Mouse (Mus musculus): ENCODE measurements around the gene Gm21915. TPM values are rescaled to one million over a fixed set of nuclear protein-coding genes. Genes with fewer than 3 reads are reported as not detected.

Gene Gm21915
- total RNA-seq, 2 experiments from 2014 or later = not detected

GRCm38 (mm10) chr9:40685801-40686420, 15.5 kb downstream of the Gm21915 start, which contains the start of gene Clmp:
Gene Clmp (plus strand): TSS chr9:40685962.
- peak; percentile 55 for DNase-seq
- TF ChIP-seq CTCF (IDR thresholded peaks at IDR 0.05) = no peak
- H3K4me3 ChIP-seq = peak within 1 kb of the TSS; percentile 79
- intact Hi-C loops (cut with DNase I) = no loop called here
- peak within 1 kb of the TSS; percentile 84 for H3K27ac ChIP-seq

- Histone ChIP-seq H3K27ac (peak overlapping the region; percentile 84), H3K4me3 (peak overlapping the region; percentile 79)
- TF ChIP-seq CTCF (IDR thresholded peaks at IDR 0.05) = no peak
- intact Hi-C loops (cut with DNase I) = no loop called here
- peak; percentile 63 for DNase-seq
These were observed 16.0 kb downstream of the Gm21915 start for GRCm38 (mm10) chr9:40686421-40686899.

- DNase-seq = no peak
- Histone ChIP-seq H3K4me3 (peak overlapping the region; percentile 79), H3K27ac (peak overlapping the region; percentile 84)
- intact Hi-C loops (cut with DNase I) = no loop called here
- no peak for TF ChIP-seq CTCF (IDR thresholded peaks at IDR 0.05)
These were observed 16.6 kb downstream of the Gm21915 start for GRCm38 (mm10) chr9:40687053-40687452.

- intact Hi-C loops (cut with DNase I) = no loop called here
These were observed 17.1 kb downstream of the Gm21915 start for GRCm38 (mm10) chr9:40687553-40687952.

GRCm38 (mm10) chr9:40690511-40690910, 20.1 kb downstream of the Gm21915 start:
- peak; percentile 31 for DNase-seq
- intact Hi-C loops (cut with DNase I) = no loop called here
- TF ChIP-seq CTCF (IDR thresholded peaks at IDR 0.05) = no peak
- Histone ChIP-seq H3K4me3 (no peak overlapping the region), H3K27ac (peak overlapping the region; percentile 57)

More at GRCm38 (mm10) chr9:40687553-40687952, 17.1 kb downstream of the Gm21915 start:
- no peak for TF ChIP-seq CTCF (IDR thresholded peaks at IDR 0.05)
- no peak for DNase-seq
- peak overlapping the region; percentile 84; the same call in 1 of the 2 replicates for H3K27ac ChIP-seq
- peak overlapping the region; percentile 79; the same call in 1 of the 2 replicates for H3K4me3 ChIP-seq

GRCm38 (mm10) chr9:40693026-40693425, 22.6 kb downstream of the Gm21915 start:
- DNase-seq = no peak
- intact Hi-C loops (cut with DNase I) = no loop called here
- no peak for TF ChIP-seq CTCF (IDR thresholded peaks at IDR 0.05)
- Histone ChIP-seq H3K4me3 (no peak overlapping the region), H3K27ac (no peak overlapping the region)

GRCm38 (mm10) chr9:40693768-40694167, 23.4 kb downstream of the Gm21915 start:
- Histone ChIP-seq H3K4me3 (no peak overlapping the region), H3K27ac (no peak overlapping the region)
- no peak for TF ChIP-seq CTCF (IDR thresholded peaks at IDR 0.05)
- intact Hi-C loops (cut with DNase I) = no loop called here
- DNase-seq = no peak

- DNase-seq = no peak
- no peak for TF ChIP-seq CTCF (IDR thresholded peaks at IDR 0.05)
- Histone ChIP-seq H3K27ac (no peak overlapping the region), H3K4me3 (no peak overlapping the region)
- intact Hi-C loops (cut with DNase I) = no loop called here
These were observed 23.9 kb downstream of the Gm21915 start for GRCm38 (mm10) chr9:40694284-40694683.

GRCm38 (mm10) chr9:40696086-40696485, 25.7 kb downstream of the Gm21915 start:
- intact Hi-C loops (cut with DNase I) = no loop called here
- no peak for DNase-seq
- no peak for TF ChIP-seq CTCF (IDR thresholded peaks at IDR 0.05)
- Histone ChIP-seq H3K27ac (no peak overlapping the region), H3K4me3 (no peak overlapping the region)

- no peak for TF ChIP-seq CTCF (IDR thresholded peaks at IDR 0.05)
- no peak overlapping the region for H3K27ac ChIP-seq
- no peak overlapping the region for H3K4me3 ChIP-seq
- DNase-seq = peak; percentile 43
- intact Hi-C loops (cut with DNase I) = no loop called here
These were observed 28.8 kb downstream of the Gm21915 start for GRCm38 (mm10) chr9:40699194-40699593.

- no peak for TF ChIP-seq CTCF (IDR thresholded peaks at IDR 0.05)
- H3K4me3 ChIP-seq = no peak overlapping the region
- intact Hi-C loops (cut with DNase I) = no loop called here
These were observed 29.8 kb downstream of the Gm21915 start for GRCm38 (mm10) chr9:40700253-40700652.

GRCm38 (mm10) chr9:40704364-40705276, 34.2 kb downstream of the Gm21915 start:
- no peak for DNase-seq
- Histone ChIP-seq H3K27ac (no peak overlapping the region), H3K4me3 (no peak overlapping the region)
- intact Hi-C loops (cut with DNase I) = no loop called here
- no peak for TF ChIP-seq CTCF (IDR thresholded peaks at IDR 0.05)

More at GRCm38 (mm10) chr9:40700253-40700652, 29.8 kb downstream of the Gm21915 start:
- no peak overlapping the region for H3K27ac ChIP-seq
- DNase-seq = no peak

Data from gastrocnemius, adult 2 months (tissue).